15 mouse cellular contexts compared by ENCODE assay signal in the genomic region with DNA sequence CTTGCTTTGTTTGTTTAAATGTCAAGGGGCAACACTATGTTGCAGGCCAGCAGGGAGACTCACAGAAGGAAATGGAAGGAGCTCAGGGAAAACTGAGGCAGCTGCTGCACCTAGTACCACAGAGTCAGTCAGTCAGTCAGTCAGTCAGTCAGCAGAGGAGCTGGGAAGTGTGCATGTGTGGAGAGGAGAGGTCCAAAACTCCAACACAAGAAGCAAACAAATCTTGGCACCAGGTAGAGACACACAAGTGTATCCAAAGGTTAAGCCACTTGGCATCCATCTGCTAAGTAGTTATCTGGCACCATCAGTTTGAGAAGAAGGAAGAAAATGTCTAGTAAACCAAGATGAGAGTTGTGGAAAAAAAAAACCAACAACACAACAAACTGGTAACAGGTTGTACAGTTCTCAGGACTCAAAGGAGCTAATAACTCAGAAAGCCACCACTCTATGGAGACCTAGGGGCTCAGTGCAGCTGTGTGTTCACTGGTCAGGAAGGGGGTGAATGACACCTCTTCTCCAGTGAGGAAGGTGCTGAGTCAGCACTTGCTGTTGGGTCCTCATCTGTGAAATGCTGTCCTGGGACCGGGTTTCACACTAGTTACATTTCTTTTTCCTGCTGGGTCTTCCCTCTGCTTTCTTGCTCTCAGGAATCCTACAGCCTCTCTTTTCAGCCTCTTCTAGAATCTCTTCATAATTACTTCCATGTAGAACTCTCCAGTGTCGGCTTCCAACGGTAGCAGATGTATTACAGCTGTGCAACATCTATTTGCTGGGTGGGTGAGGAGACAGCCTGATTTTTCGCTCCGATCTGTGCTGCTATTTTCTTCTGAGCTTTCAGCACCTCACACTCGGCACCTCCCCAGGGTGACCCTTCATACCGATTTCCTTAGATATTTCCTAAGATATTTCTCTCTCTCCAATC. TPM values are rescaled to one million over a fixed set of nuclear protein-coding genes. Genes with fewer than 3 reads are reported as not detected.
DNase-seq lines count a peak whose midpoint lies in the region; ATAC-seq and TF ChIP-seq lines count a peak whose summit lies in the region.
"Had no signal": no experiment of that assay in that cellular context is flagged by ENCODE, and none has a peak within 500 bp of the region (broad histone marks: within the 10 kb centered on the region; RNA-seq: fewer than 3 reads in every experiment).

No protein-coding gene starts in this region.

- DNase-seq in heart, adult 11 months: peak; percentile 92
- no peak for DNase-seq in heart, postnatal 4 days
- DNase-seq in limb, embryonic 14.5 days (ENCODE audit: low spot score): no peak
- DNase-seq in limb, embryonic 10.5 days (ENCODE audit: low spot score): no peak
- DNase-seq in embryonic facial prominence, embryonic 14.5 days (ENCODE audit: low spot score): peak; percentile 68
- no peak for DNase-seq in yolk sac, embryonic 10.5 days (ENCODE audit: low spot score)
- no peak for DNase-seq in gastrocnemius, adult 8-10 months (ENCODE audit: low spot score in 2 of 2)
- DNase-seq: cerebellum, adult 11 months; left cerebral cortex, postnatal 4 days had no signal

- no peak for TF ChIP-seq POLR2A in limb, embryonic 14.5 days (IDR thresholded peaks at IDR 0.05; ENCODE audit: borderline replicate concordance, extremely low read depth, insufficient read depth, insufficient read length)

- H3K36me3 ChIP-seq in limb, embryonic 14.5 days (ENCODE audit: control insufficient read depth, insufficient read depth, low read length): peaks cover 16% of the 10 kb centered on the region; the same call in 1 of the 2 replicates
- peaks cover 28% of the 10 kb centered on the region for H3K36me3 ChIP-seq in limb, embryonic 10.5 days
- no peaks in the 10 kb centered on the region for H3K36me3 ChIP-seq in embryonic facial prominence, embryonic 14.5 days (ENCODE audit: control insufficient read depth, insufficient read depth, low read length)
- no peaks in the 10 kb centered on the region for H3K36me3 ChIP-seq in stomach, embryonic 16.5 days (ENCODE audit: control insufficient read depth, insufficient read depth, low read length)
- H3K36me3 ChIP-seq: stomach, embryonic 15.5 days had no signal

- H3K9me3 ChIP-seq in limb, embryonic 14.5 days (ENCODE audit: control insufficient read depth, low read length): no peaks in the 10 kb centered on the region
- no peaks in the 10 kb centered on the region for H3K9me3 ChIP-seq in limb, embryonic 10.5 days (replicated peaks)
- H3K9me3 ChIP-seq in embryonic facial prominence, embryonic 14.5 days (ENCODE audit: control insufficient read depth, low read length): no peaks in the 10 kb centered on the region
- H3K9me3 ChIP-seq in stomach, embryonic 16.5 days (replicated peaks; ENCODE audit: control insufficient read depth, low read length): no peaks in the 10 kb centered on the region
- H3K9me3 ChIP-seq: G1E; midbrain, embryonic 12.5 days; stomach, embryonic 15.5 days had no signal

- H3K27ac ChIP-seq in limb, embryonic 14.5 days (replicated peaks; ENCODE audit: low read depth, low read length): no peak overlapping the region
- no peak overlapping the region for H3K27ac ChIP-seq in limb, embryonic 10.5 days
- H3K27ac ChIP-seq in embryonic facial prominence, embryonic 14.5 days (replicated peaks; ENCODE audit: low read depth, low read length): no peak overlapping the region
- peak overlapping the region; percentile 7; the same call in 1 of the 2 replicates for H3K27ac ChIP-seq in stomach, embryonic 16.5 days (ENCODE audit: low read length)
- H3K27ac ChIP-seq: midbrain, embryonic 12.5 days; stomach, embryonic 15.5 days had no signal

- 54% methylated on average over 7 of the region's 7 CpGs for WGBS in limb, embryonic 14.5 days
- 82% methylated on average over 7 of the region's 7 CpGs for WGBS in limb, embryonic 10.5 days
- WGBS in embryonic facial prominence, embryonic 14.5 days: 37% methylated on average over 7 of the region's 7 CpGs
- WGBS in stomach, embryonic 16.5 days: 35% methylated on average over 7 of the region's 7 CpGs

- 0 out of 2 replicates have a peak, but pooled peaks have one; percentile 12 for ATAC-seq in limb, embryonic 14.5 days (ENCODE audit: low FRiP score, low read depth)
- no peak for ATAC-seq in embryonic facial prominence, embryonic 14.5 days (ENCODE audit: low read depth)
- no peak for ATAC-seq in stomach, embryonic 16.5 days (ENCODE audit: insufficient read depth, low FRiP score)

- H3K27me3 ChIP-seq in limb, embryonic 14.5 days (ENCODE audit: control insufficient read depth, insufficient read depth, low read length): no peaks in the 10 kb centered on the region
- no peaks in the 10 kb centered on the region for H3K27me3 ChIP-seq in limb, embryonic 10.5 days (ENCODE audit: low read depth, poor library complexity, severe bottlenecking)
- no peaks in the 10 kb centered on the region for H3K27me3 ChIP-seq in embryonic facial prominence, embryonic 14.5 days (replicated peaks; ENCODE audit: control insufficient read depth, insufficient read depth, low read length)
- no peaks in the 10 kb centered on the region for H3K27me3 ChIP-seq in stomach, embryonic 16.5 days (ENCODE audit: control insufficient read depth, insufficient read depth, low read length)
- H3K27me3 ChIP-seq: midbrain, embryonic 12.5 days; stomach, embryonic 15.5 days had no signal

- H3K9ac ChIP-seq in limb, embryonic 14.5 days (ENCODE audit: low read depth, low read length, severe bottlenecking): no peak overlapping the region
- H3K9ac ChIP-seq in embryonic facial prominence, embryonic 14.5 days (ENCODE audit: low read depth, low read length): no peak overlapping the region
- no peak overlapping the region for H3K9ac ChIP-seq in stomach, embryonic 16.5 days (ENCODE audit: low read length)
- H3K9ac ChIP-seq: midbrain, embryonic 12.5 days; stomach, embryonic 15.5 days had no signal

- H3K4me2 ChIP-seq in limb, embryonic 14.5 days (replicated peaks; ENCODE audit: low read depth, low read length, severe bottlenecking): no peak overlapping the region
- no peak overlapping the region for H3K4me2 ChIP-seq in embryonic facial prominence, embryonic 14.5 days (ENCODE audit: low read depth, low read length)
- no peak overlapping the region for H3K4me2 ChIP-seq in stomach, embryonic 16.5 days (ENCODE audit: low read depth, low read length)
- H3K4me2 ChIP-seq: midbrain, embryonic 12.5 days; stomach, embryonic 15.5 days had no signal

- H3K4me1 ChIP-seq in limb, embryonic 14.5 days (ENCODE audit: control insufficient read depth, insufficient read depth, low read length): peaks cover 28% of the 10 kb centered on the region; the same call in 1 of the 2 replicates
- H3K4me1 ChIP-seq in limb, embryonic 10.5 days: peaks cover 27% of the 10 kb centered on the region
- H3K4me1 ChIP-seq in embryonic facial prominence, embryonic 14.5 days (ENCODE audit: control insufficient read depth, insufficient read depth, low read length): peaks cover 37% of the 10 kb centered on the region
- H3K4me1 ChIP-seq in stomach, embryonic 16.5 days (ENCODE audit: control insufficient read depth, insufficient read depth, low read length): peaks cover 55% of the 10 kb centered on the region

- no peak overlapping the region for H3K4me3 ChIP-seq in limb, embryonic 14.5 days (replicated peaks; ENCODE audit: low read length)
- H3K4me3 ChIP-seq in limb, embryonic 10.5 days: no peak overlapping the region
- no peak overlapping the region for H3K4me3 ChIP-seq in embryonic facial prominence, embryonic 14.5 days (ENCODE audit: low read depth, low read length)
- no peak overlapping the region for H3K4me3 ChIP-seq in stomach, embryonic 16.5 days (replicated peaks; ENCODE audit: low read length)
- H3K4me3 ChIP-seq: erythroblast, embryonic 14.5 days; midbrain, embryonic 12.5 days; stomach, embryonic 15.5 days had no signal

RNA-seq across cellular contexts. Expression of gene Cemip, which starts 30.6 kb away (rescaled TPM):
- total RNA-seq in heart, postnatal 4 days (2021): 1 to 10 TPM; 2.0 to 2.6 TPM
- polyA plus RNA-seq in limb, embryonic 14.5 days (2012; rRNA removed): 0.83 and 0.93 TPM in 2 replicates
- polyA plus RNA-seq in limb, embryonic 14.5 days (2014; fragmentation: Nextera tagmentation; extraction: Ambion mirVana): 0.23 and 0.59 TPM in 2 replicates
- polyA plus RNA-seq in limb, embryonic 10.5 days (2016; fragmentation: Nextera tagmentation; extraction: Ambion mirVana): 0.03 TPM in 1 of 2 replicates, not detected in the other
- polyA plus RNA-seq in embryonic facial prominence, embryonic 14.5 days (2014; fragmentation: Nextera tagmentation; extraction: Ambion mirVana): 1.1 TPM in 2 replicates
- polyA plus RNA-seq in stomach, embryonic 16.5 days (2015; fragmentation: Nextera tagmentation; extraction: Ambion mirVana): 0.50 and 0.59 TPM in 2 replicates
- under 1 TPM in 1 of 4 experiments, not detected in 3; 0.15 TPM for total RNA-seq in gastrocnemius, adult 8-10 months (2022)
- polyA plus RNA-seq: G1E; liver, embryonic 16.5 days had no signal

RNA-seq across cellular contexts. Expression of gene Abhd17c, which starts 34.8 kb away (rescaled TPM):
- 10 to 100 TPM; 58.0 to 58.6 TPM for total RNA-seq in heart, postnatal 4 days (2021)
- 41.5 and 56.8 TPM in 2 replicates for polyA plus RNA-seq in limb, embryonic 14.5 days (2012; rRNA removed)
- 45.6 and 53.1 TPM in 2 replicates for polyA plus RNA-seq in limb, embryonic 14.5 days (2014; fragmentation: Nextera tagmentation; extraction: Ambion mirVana)
- polyA plus RNA-seq in limb, embryonic 10.5 days (2016; fragmentation: Nextera tagmentation; extraction: Ambion mirVana): 46.2 and 53.6 TPM in 2 replicates
- polyA plus RNA-seq in embryonic facial prominence, embryonic 14.5 days (2014; fragmentation: Nextera tagmentation; extraction: Ambion mirVana): 32.8 and 34.9 TPM in 2 replicates
- 7.4 and 8.9 TPM in 2 replicates for polyA plus RNA-seq in stomach, embryonic 16.5 days (2015; fragmentation: Nextera tagmentation; extraction: Ambion mirVana)
- 10 to 100 TPM in 1 of 4 experiments, 1 to 10 TPM in 3; 8.5 to 10.2 (median 8.9) TPM for total RNA-seq in gastrocnemius, adult 8-10 months (2022)

Comparison
In these comparisons a context has a peak if more than half of its experiments do, and no peak if none do; other contexts are left out.
1. DNase-seq: peak in heart, adult 11 months (single experiment) and embryonic facial prominence, embryonic 14.5 days (single experiment); none in heart, postnatal 4 days (single experiment), limb, embryonic 14.5 days (single experiment), limb, embryonic 10.5 days (single experiment), yolk sac, embryonic 10.5 days (single experiment) and gastrocnemius, adult 8-10 months (0 of 2).